Comparison of ENCODE assay signal across 1 mouse cellular context in the genomic region with DNA sequence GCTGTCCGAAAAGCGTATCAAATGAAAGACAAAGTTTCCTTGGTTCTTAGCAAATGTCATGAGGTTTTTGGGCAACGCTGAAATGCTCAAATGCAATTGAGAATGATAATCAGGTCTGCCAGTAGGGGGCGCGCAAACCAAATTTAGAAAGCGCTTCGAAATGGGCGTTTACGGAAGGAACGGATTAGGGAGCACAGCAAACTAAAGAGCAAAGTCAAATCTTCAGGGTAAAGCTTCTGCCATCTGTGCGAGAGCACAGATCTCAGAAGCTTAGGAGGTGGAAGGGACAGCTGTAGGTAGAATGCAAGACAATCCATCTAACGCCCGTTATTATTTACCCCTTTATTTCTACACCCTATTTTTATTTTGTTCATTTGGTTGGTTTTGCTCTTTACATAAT.
TF ChIP-seq lines count a peak whose summit lies in the region.

No protein-coding gene starts in this region.

TF ChIP-seq in CH12.LX, 34 proteins besides CTCF, POLR2A, EP300 and RAD21 (continued from another document):
- no peak for TF ChIP-seq PAX5 (IDR thresholded peaks at IDR 0.05; ENCODE audit: low read length)
- no peak; the same call in 1 of the 2 replicates for TF ChIP-seq IRF4 (IDR thresholded peaks at IDR 0.05; ENCODE audit: low read depth, low read length)
- no peak for TF ChIP-seq KAT2A (IDR thresholded peaks at IDR 0.05; ENCODE audit: insufficient replicate concordance, low read length)
- peak; percentile 61; the same call in 1 of the 2 replicates for TF ChIP-seq TBP (conservative IDR thresholded peaks at IDR 0.05; ENCODE audit: low read depth, low read length)
- TF ChIP-seq MAFK (IDR thresholded peaks at IDR 0.05; ENCODE audit: insufficient replicate concordance, low read length), result no peak
- no peak for TF ChIP-seq USF1 (IDR thresholded peaks at IDR 0.05; ENCODE audit: low read depth, low read length)
- no peak for TF ChIP-seq JUN (IDR thresholded peaks at IDR 0.05; ENCODE audit: insufficient read depth, low read depth, low read length)
- TF ChIP-seq ELF1 (IDR thresholded peaks at IDR 0.05; ENCODE audit: low read depth, low read length), result peak; percentile 88
- no peak for TF ChIP-seq UBTF (IDR thresholded peaks at IDR 0.05; ENCODE audit: low read depth, low read length)
- TF ChIP-seq MAZ (IDR thresholded peaks at IDR 0.05; ENCODE audit: low read depth, low read length), result no peak
- TF ChIP-seq MYC (IDR thresholded peaks at IDR 0.05; ENCODE audit: low read depth, low read length), result no peak; the same call in 1 of the 2 replicates
- peak; percentile 17; the same call in 1 of the 2 replicates for TF ChIP-seq HCFC1 (IDR thresholded peaks at IDR 0.05; ENCODE audit: low read depth, low read length)
- TF ChIP-seq USF2 (conservative IDR thresholded peaks at IDR 0.05; ENCODE audit: low read depth, low read length), result no peak
- peak; percentile 49 for TF ChIP-seq SIN3A (IDR thresholded peaks at IDR 0.05; ENCODE audit: low read length)
- peak; percentile 48; the same call in 1 of the 2 replicates for TF ChIP-seq ZC3H11A (IDR thresholded peaks at IDR 0.05; ENCODE audit: low read depth, low read length)
- no peak for TF ChIP-seq NELFE (IDR thresholded peaks at IDR 0.05; ENCODE audit: low read depth, low read length)
- TF ChIP-seq ZKSCAN1 (IDR thresholded peaks at IDR 0.05; ENCODE audit: borderline replicate concordance, low read depth, low read length), result no peak
- TF ChIP-seq ZNF384 (IDR thresholded peaks at IDR 0.05; ENCODE audit: low read depth, low read length), result no peak
